Comparison of ENCODE assay signal across 8 mouse cellular contexts in the genomic region with DNA sequence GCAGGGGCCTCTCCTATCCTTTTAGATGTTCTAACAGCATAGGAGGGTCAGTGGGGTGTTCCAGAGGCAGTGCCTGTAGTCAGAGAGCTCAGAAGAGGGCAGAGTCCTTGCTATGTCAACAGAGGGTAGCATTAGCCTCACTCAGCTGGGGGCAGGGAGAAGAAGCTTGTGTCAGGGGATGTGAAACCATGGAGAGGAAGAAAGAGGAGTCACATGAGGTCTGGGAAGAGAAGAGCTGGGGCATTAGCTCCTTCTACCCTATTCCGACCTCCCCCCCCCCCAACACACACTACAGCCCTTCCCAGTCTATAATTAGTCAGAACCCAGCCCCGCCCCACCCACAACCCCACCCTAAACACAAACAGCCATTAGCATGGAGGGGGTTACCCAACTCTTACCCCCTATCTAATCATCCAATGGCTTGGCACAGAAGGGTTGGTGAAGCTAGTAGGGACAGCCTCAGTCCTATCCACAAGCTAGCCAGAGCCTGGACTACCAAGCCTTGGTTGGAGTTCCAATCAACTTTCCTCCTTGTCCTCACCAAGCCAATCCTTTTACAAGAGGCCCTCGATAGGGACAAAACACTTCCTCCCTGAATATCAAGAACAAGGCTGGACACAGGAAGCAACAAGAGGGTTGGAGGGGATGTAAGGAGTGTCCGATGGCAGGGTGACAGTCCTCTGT. TPM values are rescaled to one million over a fixed set of nuclear protein-coding genes. Genes with fewer than 3 reads are reported as not detected.
DNase-seq lines count a peak whose midpoint lies in the region; ATAC-seq lines count a peak whose summit lies in the region.

No protein-coding gene starts in this region.

- peak overlapping the region; percentile 87 for H3K4me3 ChIP-seq in heart, embryonic 10.5 days
- H3K4me3 ChIP-seq in limb, embryonic 12.5 days (replicated peaks): peak overlapping the region; percentile 89; the same call in 1 of the 2 replicates
- peak overlapping the region; percentile 86 for H3K4me3 ChIP-seq in neural tube, embryonic 13.5 days

- no peaks in the 10 kb centered on the region for H3K36me3 ChIP-seq in heart, embryonic 10.5 days
- no peaks in the 10 kb centered on the region for H3K36me3 ChIP-seq in limb, embryonic 12.5 days
- no peaks in the 10 kb centered on the region for H3K36me3 ChIP-seq in neural tube, embryonic 13.5 days

- no peak overlapping the region for H3K9ac ChIP-seq in limb, embryonic 12.5 days (replicated peaks)
- peak overlapping the region; percentile 47 for H3K9ac ChIP-seq in neural tube, embryonic 13.5 days

- H3K4me2 ChIP-seq in limb, embryonic 12.5 days: peak overlapping the region; percentile 93
- H3K4me2 ChIP-seq in neural tube, embryonic 13.5 days: peak overlapping the region; percentile 99

- peaks cover 90% of the 10 kb centered on the region for H3K4me1 ChIP-seq in heart, embryonic 10.5 days
- peaks cover 82% of the 10 kb centered on the region for H3K4me1 ChIP-seq in limb, embryonic 12.5 days (replicated peaks)
- H3K4me1 ChIP-seq in neural tube, embryonic 13.5 days (replicated peaks): peaks cover 91% of the 10 kb centered on the region

- WGBS in heart, embryonic 10.5 days: 49% methylated on average over 4 of the region's 4 CpGs
- WGBS in limb, embryonic 12.5 days: 76% methylated on average over 3 of the region's 4 CpGs
- 81% methylated on average over 4 of the region's 4 CpGs for WGBS in neural tube, embryonic 13.5 days

- peak; percentile 26 to 61 for DNase-seq in spleen, postnatal 36 days (ENCODE audit: low spot score in 2 of 2)
- DNase-seq in spleen, postnatal 14 days (ENCODE audit: low spot score in 2 of 2): no peak
- DNase-seq in heart, embryonic 10.5 days (ENCODE audit: low spot score): no peak
- DNase-seq in left cerebral cortex, adult 18-20 months (ENCODE audit: low spot score in 2 of 2): no peak
- DNase-seq in adipocyte (ENCODE audit: low spot score): no peak
- no peak for DNase-seq in cerebellum, postnatal 36 days

- peak overlapping the region; percentile 93 for H3K27ac ChIP-seq in heart, embryonic 10.5 days
- 0 out of 2 replicates have a peak overlapping the region, but pooled peaks have one; percentile 92 for H3K27ac ChIP-seq in limb, embryonic 12.5 days
- peak overlapping the region; percentile 46 for H3K27ac ChIP-seq in neural tube, embryonic 13.5 days (replicated peaks)

- ATAC-seq in limb, embryonic 12.5 days (ENCODE audit: insufficient number of reproducible peaks, insufficient read depth, low FRiP score, low TSS enrichment, low read depth): no peak
- ATAC-seq in neural tube, embryonic 13.5 days (ENCODE audit: low read depth): no peak

- no peaks in the 10 kb centered on the region for H3K9me3 ChIP-seq in heart, embryonic 10.5 days
- H3K9me3 ChIP-seq in limb, embryonic 12.5 days: no peaks in the 10 kb centered on the region
- H3K9me3 ChIP-seq in neural tube, embryonic 13.5 days: no peaks in the 10 kb centered on the region

- H3K27me3 ChIP-seq in heart, embryonic 10.5 days (ENCODE audit: insufficient read depth, poor library complexity, severe bottlenecking): no peaks in the 10 kb centered on the region
- no peaks in the 10 kb centered on the region for H3K27me3 ChIP-seq in limb, embryonic 12.5 days
- no peaks in the 10 kb centered on the region for H3K27me3 ChIP-seq in neural tube, embryonic 13.5 days

RNA-seq across cellular contexts. Expression of a gene that starts 2.9 kb away (rescaled TPM):
- polyA plus RNA-seq in heart, embryonic 10.5 days (2016; fragmentation: Nextera tagmentation; extraction: Ambion mirVana): 106 and 117 TPM in 2 replicates
- polyA plus RNA-seq in limb, embryonic 12.5 days (2016; fragmentation: Nextera tagmentation; extraction: Ambion mirVana): 157 and 170 TPM in 2 replicates
- polyA plus RNA-seq in neural tube, embryonic 13.5 days (2015; fragmentation: Nextera tagmentation; extraction: Ambion mirVana): 89.8 and 94.5 TPM in 2 replicates
- total RNA-seq in left cerebral cortex, adult 18-20 months (2021): 10 to 100 TPM; 47.3 to 54.9 TPM

RNA-seq across cellular contexts. Expression of a gene that starts 18.6 kb away (rescaled TPM):
- polyA plus RNA-seq in heart, embryonic 10.5 days (2016; fragmentation: Nextera tagmentation; extraction: Ambion mirVana): 23.1 and 23.5 TPM in 2 replicates
- polyA plus RNA-seq in limb, embryonic 12.5 days (2016; fragmentation: Nextera tagmentation; extraction: Ambion mirVana): 30.1 and 31.2 TPM in 2 replicates
- polyA plus RNA-seq in neural tube, embryonic 13.5 days (2015; fragmentation: Nextera tagmentation; extraction: Ambion mirVana): 68.9 and 71.8 TPM in 2 replicates
- 10 to 100 TPM; 45.9 to 52.9 TPM for total RNA-seq in left cerebral cortex, adult 18-20 months (2021)

RNA-seq across cellular contexts. Expression of a gene that starts 28.3 kb away (rescaled TPM):
- 4.2 and 4.8 TPM in 2 replicates for polyA plus RNA-seq in heart, embryonic 10.5 days (2016; fragmentation: Nextera tagmentation; extraction: Ambion mirVana)
- polyA plus RNA-seq in limb, embryonic 12.5 days (2016; fragmentation: Nextera tagmentation; extraction: Ambion mirVana): 13.6 and 14.4 TPM in 2 replicates
- polyA plus RNA-seq in neural tube, embryonic 13.5 days (2015; fragmentation: Nextera tagmentation; extraction: Ambion mirVana): 35.8 and 40.2 TPM in 2 replicates
- 10 to 100 TPM; 49.1 to 55.1 TPM for total RNA-seq in left cerebral cortex, adult 18-20 months (2021)

RNA-seq across cellular contexts. Expression of a gene that starts 33.6 kb away (rescaled TPM):
- polyA plus RNA-seq in heart, embryonic 10.5 days (2016; fragmentation: Nextera tagmentation; extraction: Ambion mirVana): 12.4 and 23.5 TPM in 2 replicates
- polyA plus RNA-seq in limb, embryonic 12.5 days (2016; fragmentation: Nextera tagmentation; extraction: Ambion mirVana): 30.5 and 33.3 TPM in 2 replicates
- 64.8 and 76.9 TPM in 2 replicates for polyA plus RNA-seq in neural tube, embryonic 13.5 days (2015; fragmentation: Nextera tagmentation; extraction: Ambion mirVana)
- total RNA-seq in left cerebral cortex, adult 18-20 months (2021): 100 to 1,000 TPM; 155 to 157 TPM

RNA-seq across cellular contexts. Expression of a gene that starts 37.2 kb away (rescaled TPM):
- 25.4 and 26.4 TPM in 2 replicates for polyA plus RNA-seq in heart, embryonic 10.5 days (2016; fragmentation: Nextera tagmentation; extraction: Ambion mirVana)
- polyA plus RNA-seq in limb, embryonic 12.5 days (2016; fragmentation: Nextera tagmentation; extraction: Ambion mirVana): 8.9 and 9.3 TPM in 2 replicates
- 6.7 and 7.0 TPM in 2 replicates for polyA plus RNA-seq in neural tube, embryonic 13.5 days (2015; fragmentation: Nextera tagmentation; extraction: Ambion mirVana)
- total RNA-seq in left cerebral cortex, adult 18-20 months (2021): 1 to 10 TPM; 7.4 to 9.2 TPM

Comparison
In these comparisons a context has a peak if more than half of its experiments do, and no peak if none do; other contexts are left out.
1. DNase-seq: peak in spleen, postnatal 36 days (2 of 2); none in spleen, postnatal 14 days (0 of 2), heart, embryonic 10.5 days (single experiment), left cerebral cortex, adult 18-20 months (0 of 2), adipocyte (single experiment) and cerebellum, postnatal 36 days (0 of 2).
2. Peak in every context shown above with its lines, with median percentiles within 50 percentile points of each other: H3K27ac ChIP-seq and H3K4me3 ChIP-seq.